Mouse (Mus musculus): ENCODE measurements around the gene Gm20918.
"Not testable (repeated sequence)": the region's sequence is repeated elsewhere in the genome, so short reads cannot be mapped to it uniquely, and the experiment has no call there.

- not testable (repeated sequence) for TF ChIP-seq GATA1 (IDR thresholded peaks at IDR 0.05; ENCODE audit: borderline replicate concordance, low read length); CTCF (IDR thresholded peaks at IDR 0.05; ENCODE audit: low read depth, low read length)
Observed at GRCm38 (mm10) chrY:5043637-5044036, at the start of gene Gm20918.
